Mouse (Mus musculus) testis, adult 2 months (tissue): ENCODE measurements around the gene Tex36. TPM values are rescaled to one million over a fixed set of nuclear protein-coding genes. Genes with fewer than 3 reads are reported as not detected.

Experiments
- H3K27ac ChIP-seq: fragments of 200-500 bp; 2 replicates; pipeline ENCODE4 v1.5.1; 2012; ENCODE audit warnings: low read depth, low read length; ENCODE audit not compliant: control insufficient read depth, insufficient read depth
- H3K27me3 ChIP-seq: fragments of 200-500 bp; 2 replicates; pipeline ENCODE4 v1.6.1; 2012; ENCODE audit warnings: mild to moderate bottlenecking, low read length, moderate library complexity; ENCODE audit not compliant: control insufficient read depth, insufficient read depth
- H3K36me3 ChIP-seq: fragments of 200-500 bp; 2 replicates; pipeline ENCODE4 v1.6.1; 2012; ENCODE audit warnings: mild to moderate bottlenecking, low read length; ENCODE audit not compliant: control insufficient read depth, insufficient read depth
- H3K4me1 ChIP-seq: fragments of 200-500 bp; 2 replicates; pipeline ENCODE4 v1.6.1; 2012; ENCODE audit warnings: low read length; ENCODE audit not compliant: control insufficient read depth, insufficient read depth
- H3K4me3 ChIP-seq: fragments of 200-500 bp; 2 replicates; pipeline ENCODE4 v1.5.1; 2012; ENCODE audit warnings: low read depth, mild to moderate bottlenecking, low read length, moderate library complexity, mixed read lengths; ENCODE audit not compliant: control insufficient read depth
- CTCF ChIP-seq: fragments of 200-500 bp; IDR thresholded peaks from 2 replicates; pipeline ENCODE4 v1.5.1; 2012; ENCODE audit warnings: low read depth, mild to moderate bottlenecking, inconsistent platforms, low read length, moderate library complexity; ENCODE audit not compliant: control insufficient read depth, insufficient read depth, insufficient replicate concordance
- POLR2A ChIP-seq: fragments of 200-500 bp; IDR thresholded peaks from 2 replicates; pipeline ENCODE4 v1.6.1; 2012; ENCODE audit warnings: low read depth, mild to moderate bottlenecking, inconsistent platforms, low read length, moderate library complexity; ENCODE audit not compliant: control insufficient read depth
- polyA plus RNA-seq: library from polyadenylated mRNA; depleted of rRNA; stranded (reverse); fragments of >200 nt; gene quantifications from 2 replicates; pipeline ENCODE4 v1.2.3, GENCODE M21; 2012

Tex36 gene
- polyA plus RNA-seq, 1 experiment = 137 TPM

GRCm38 (mm10) chr7:133564600-133564999, 37.4 kb downstream of the Tex36 start:
- no peak for TF ChIP-seq POLR2A
- TF ChIP-seq CTCF = no peak
- H3K4me3 ChIP-seq = no peak overlapping the region
- H3K27me3 ChIP-seq = no peaks in the 10 kb centered on the region
- H3K27ac ChIP-seq = no peak overlapping the region
- H3K36me3 ChIP-seq = no peaks in the 10 kb centered on the region
- H3K4me1 ChIP-seq = no peaks in the 10 kb centered on the region

GRCm38 (mm10) chr7:133563175-133563824, 38.7 kb downstream of the Tex36 start:
- Histone ChIP-seq H3K27me3 (no peaks in the 10 kb centered on the region), H3K36me3 (no peaks in the 10 kb centered on the region), H3K27ac (no peak overlapping the region), H3K4me1 (no peaks in the 10 kb centered on the region), H3K4me3 (no peak overlapping the region)
- no peak for TF ChIP-seq POLR2A
- no peak for TF ChIP-seq CTCF

GRCm38 (mm10) chr7:133555786-133556492, 46.0 kb downstream of the Tex36 start:
- no peaks in the 10 kb centered on the region for H3K36me3 ChIP-seq
- H3K4me1 ChIP-seq = no peaks in the 10 kb centered on the region
- peak; percentile 34; the same call in 1 of the 2 replicates for TF ChIP-seq CTCF
- TF ChIP-seq POLR2A = no peak
- H3K4me3 ChIP-seq = no peak overlapping the region
- H3K27ac ChIP-seq = no peak overlapping the region
- no peaks in the 10 kb centered on the region for H3K27me3 ChIP-seq

- Histone ChIP-seq H3K27ac (no peak overlapping the region), H3K4me1 (no peaks in the 10 kb centered on the region), H3K27me3 (no peaks in the 10 kb centered on the region), H3K36me3 (no peaks in the 10 kb centered on the region), H3K4me3 (no peak overlapping the region)
- no peak for TF ChIP-seq POLR2A
- TF ChIP-seq CTCF = no peak
These were observed 49.5 kb downstream of the Tex36 start for GRCm38 (mm10) chr7:133552306-133552991.

GRCm38 (mm10) chr7:133551000-133551399, 51.0 kb downstream of the Tex36 start:
- no peaks in the 10 kb centered on the region for H3K27me3 ChIP-seq
- H3K4me3 ChIP-seq = no peak overlapping the region
- H3K4me1 ChIP-seq = no peaks in the 10 kb centered on the region
- H3K36me3 ChIP-seq = no peaks in the 10 kb centered on the region
- H3K27ac ChIP-seq = no peak overlapping the region
- TF ChIP-seq POLR2A = no peak
- TF ChIP-seq CTCF = no peak

- TF ChIP-seq POLR2A (no peak), CTCF (no peak)
- Histone ChIP-seq H3K4me3 (no peak overlapping the region), H3K27me3 (no peaks in the 10 kb centered on the region)
These were observed 53.5 kb downstream of the Tex36 start for GRCm38 (mm10) chr7:133548434-133548833.

GRCm38 (mm10) chr7:133545631-133546030, 56.3 kb downstream of the Tex36 start:
- H3K4me1 ChIP-seq = no peaks in the 10 kb centered on the region
- no peak overlapping the region for H3K4me3 ChIP-seq
- H3K36me3 ChIP-seq = no peaks in the 10 kb centered on the region
- TF ChIP-seq POLR2A (no peak), CTCF (no peak)
- no peaks in the 10 kb centered on the region for H3K27me3 ChIP-seq
- H3K27ac ChIP-seq = no peak overlapping the region

More at GRCm38 (mm10) chr7:133548434-133548833, 53.5 kb downstream of the Tex36 start:
- Histone ChIP-seq H3K4me1 (no peaks in the 10 kb centered on the region), H3K36me3 (no peaks in the 10 kb centered on the region), H3K27ac (no peak overlapping the region)
